Mouse (Mus musculus): ENCODE results near the gene 4933430I17Rik. TPM values are rescaled to one million over a fixed set of nuclear protein-coding genes. Genes with fewer than 3 reads are reported as not detected.
"Not testable (repeated sequence)": the region's sequence is repeated elsewhere in the genome, so short reads cannot be mapped to it uniquely, and the experiment has no call there.

Gene 4933430I17Rik
- polyA plus RNA-seq, 1 experiment from 2014 or later: 1.1 TPM

DNA sequence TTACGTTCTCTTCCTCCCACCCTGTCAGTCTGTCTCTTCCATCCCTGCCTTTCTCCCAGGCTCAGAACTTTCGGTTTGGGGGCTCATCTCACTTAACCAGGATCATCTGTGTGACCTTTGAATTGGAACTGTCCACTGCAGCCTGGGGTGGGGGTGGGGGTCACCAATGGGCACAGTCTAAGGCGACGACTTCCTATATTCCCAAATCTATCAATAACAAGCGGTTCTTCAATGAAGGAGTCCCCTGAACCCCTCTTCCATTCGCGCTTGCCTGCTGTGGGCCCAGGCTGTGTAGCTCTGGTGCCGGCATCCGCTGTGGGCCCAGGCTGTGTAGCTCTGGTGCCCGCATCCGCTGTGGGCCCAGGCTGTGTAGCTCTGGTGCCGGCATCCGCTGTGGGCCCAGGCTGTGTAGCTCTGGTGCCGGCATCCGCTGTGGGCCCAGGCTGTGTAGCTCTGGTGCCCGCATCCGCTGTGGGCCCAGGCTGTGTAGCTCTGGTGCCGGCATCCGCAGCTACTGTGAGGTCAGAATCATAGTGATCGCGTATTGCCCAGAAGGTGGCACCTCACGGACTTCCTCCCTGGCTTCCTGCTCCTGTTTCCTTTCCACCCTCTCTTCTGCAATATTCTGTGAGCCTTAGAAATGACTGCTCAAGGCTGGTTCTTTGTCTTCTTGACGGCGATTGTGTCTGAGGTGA, 68.5 kb downstream of the 4933430I17Rik start:
- not testable (repeated sequence) for H3K36me3 ChIP-seq
- WGBS: 91% methylated on average over 24 of the region's 24 CpGs

GRCm38 (mm10) chr4:62594442-62594841, 69.3 kb downstream of the 4933430I17Rik start:
- ATAC-seq (ENCODE audit: low FRiP score, low read depth): 0 out of 2 replicates have a peak, but pooled peaks have one; percentile 21
- Histone ChIP-seq H3K9me3 (no peaks in the 10 kb centered on the region), H3K9ac (no peak overlapping the region), H3K4me3 (no peak overlapping the region), H3K27ac (no peak overlapping the region), H3K4me2 (replicated peaks) (no peak overlapping the region), H3K4me1 (peaks cover 9% of the 10 kb centered on the region), H3K36me3 (no peaks in the 10 kb centered on the region), H3K27me3 (replicated peaks) (no peaks in the 10 kb centered on the region)
- WGBS: 45% methylated on average over 5 of the region's 5 CpGs

More for the DNA sequence above, 68.5 kb downstream of the 4933430I17Rik start:
- not testable (repeated sequence) for H3K9me3 ChIP-seq; H3K9ac ChIP-seq; H3K4me3 ChIP-seq; ATAC-seq (ENCODE audit: low FRiP score, low read depth); H3K27ac ChIP-seq; H3K4me1 ChIP-seq; H3K4me2 ChIP-seq (replicated peaks); H3K27me3 ChIP-seq (replicated peaks)

DNA sequence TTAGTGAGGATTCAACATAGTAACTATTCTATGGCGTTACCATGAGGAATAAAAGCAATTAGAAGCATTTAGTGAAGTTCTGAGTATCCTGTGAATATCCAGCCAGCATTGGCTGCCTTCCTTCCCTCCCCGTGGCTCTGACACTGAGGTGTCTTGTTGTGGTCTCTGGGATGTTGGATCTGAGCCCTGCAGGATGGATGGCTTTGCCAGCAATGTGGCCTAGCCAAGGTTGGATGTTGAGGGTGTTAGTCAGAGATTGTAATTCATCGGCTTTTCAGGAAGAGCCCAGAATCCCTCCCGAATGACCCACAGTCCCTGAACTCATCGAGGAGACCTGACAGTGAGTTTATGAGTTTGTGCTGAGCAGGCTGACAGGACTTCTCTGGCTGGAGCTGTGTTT, 70.9 kb downstream of the 4933430I17Rik start:
- 75% methylated on average over 5 of the region's 5 CpGs for WGBS
- Histone ChIP-seq H3K9me3 (no peaks in the 10 kb centered on the region), H3K9ac (no peak overlapping the region), H3K27me3 (replicated peaks) (no peaks in the 10 kb centered on the region), H3K4me3 (no peak overlapping the region), H3K4me1 (peaks cover 6% of the 10 kb centered on the region; the same call in 1 of the 2 replicates), H3K36me3 (no peaks in the 10 kb centered on the region), H3K27ac (no peak overlapping the region), H3K4me2 (replicated peaks) (no peak overlapping the region)
- ATAC-seq (ENCODE audit: low FRiP score, low read depth): no peak

Other genes starting within 250 kb of the 4933430I17Rik start
- 25.7 and 26.9 TPM in 2 replicates for gene Fkbp15, start 164.8 kb upstream of the 4933430I17Rik start, polyA plus RNA-seq (2016; fragmentation: Nextera tagmentation; extraction: Ambion mirVana)
- gene Slc31a1, start 164.6 kb upstream of the 4933430I17Rik start, polyA plus RNA-seq (2016; fragmentation: Nextera tagmentation; extraction: Ambion mirVana): 39.7 and 40.7 TPM in 2 replicates
- gene Cdc26, start 116.7 kb upstream of the 4933430I17Rik start, polyA plus RNA-seq (2016; fragmentation: Nextera tagmentation; extraction: Ambion mirVana): 139 and 140 TPM in 2 replicates
- 22.0 and 23.3 TPM in 2 replicates for gene Prpf4, start 116.6 kb upstream of the 4933430I17Rik start, polyA plus RNA-seq (2016; fragmentation: Nextera tagmentation; extraction: Ambion mirVana)
- gene Rnf183, start 90.1 kb upstream of the 4933430I17Rik start, polyA plus RNA-seq (2016; fragmentation: Nextera tagmentation; extraction: Ambion mirVana): not detected in 2 replicates
- 5.7 and 6.8 TPM in 2 replicates for gene Wdr31, start 54.5 kb upstream of the 4933430I17Rik start, polyA plus RNA-seq (2016; fragmentation: Nextera tagmentation; extraction: Ambion mirVana)
- 0.65 and 0.74 TPM in 2 replicates for gene Bspry, start 45.3 kb upstream of the 4933430I17Rik start, polyA plus RNA-seq (2016; fragmentation: Nextera tagmentation; extraction: Ambion mirVana)
- gene Hdhd3, start 21.9 kb upstream of the 4933430I17Rik start, polyA plus RNA-seq (2016; fragmentation: Nextera tagmentation; extraction: Ambion mirVana): 14.6 and 14.8 TPM in 2 replicates
- 65.3 and 69.1 TPM in 2 replicates for gene Alad, start 5.5 kb upstream of the 4933430I17Rik start, polyA plus RNA-seq (2016; fragmentation: Nextera tagmentation; extraction: Ambion mirVana)
- 82.9 and 88.6 TPM in 2 replicates for gene Pole3, start 301 bp upstream of the 4933430I17Rik start, polyA plus RNA-seq (2016; fragmentation: Nextera tagmentation; extraction: Ambion mirVana)
- 77.2 and 77.3 TPM in 2 replicates for gene Rgs3, start 34.5 kb downstream of the 4933430I17Rik start, polyA plus RNA-seq (2016; fragmentation: Nextera tagmentation; extraction: Ambion mirVana)